Mouse (Mus musculus) cerebellum, postnatal 4 days (tissue): ENCODE measurements around the gene Pola2.
A peak's percentile ranks its signal among the peaks of the same experiment; 100 is the strongest.

ENCODE experiments used
- DNase-seq, 2 experiments: peaks; one replicate each; pipeline ENCODE4 v3.0.0; 2022; ENCODE audit warnings: low spot score in 2 of 2, mixed read lengths in 1 of 2

Gene Pola2

DNA sequence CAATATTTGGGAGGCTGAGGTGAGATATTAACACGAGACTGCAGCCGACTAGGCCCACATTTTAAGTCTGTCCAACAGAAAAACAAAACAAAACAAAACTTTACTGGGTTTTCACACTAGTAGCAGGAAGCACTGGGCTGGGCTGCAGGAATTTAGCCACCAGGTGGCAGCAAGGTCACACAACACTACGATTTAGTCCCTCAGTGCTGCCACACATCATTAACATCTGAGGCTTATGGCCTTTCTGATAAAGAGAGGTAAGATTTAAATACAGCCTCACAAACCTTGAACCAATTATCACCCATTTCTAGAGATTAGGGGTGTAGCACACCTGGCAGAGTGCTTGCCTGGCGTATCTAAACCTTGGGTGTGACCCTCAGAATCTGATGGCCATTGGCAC is 1.3 kb upstream of the Pola2 start:
- peak; percentile 75 to 80 for DNase-seq

DNA sequence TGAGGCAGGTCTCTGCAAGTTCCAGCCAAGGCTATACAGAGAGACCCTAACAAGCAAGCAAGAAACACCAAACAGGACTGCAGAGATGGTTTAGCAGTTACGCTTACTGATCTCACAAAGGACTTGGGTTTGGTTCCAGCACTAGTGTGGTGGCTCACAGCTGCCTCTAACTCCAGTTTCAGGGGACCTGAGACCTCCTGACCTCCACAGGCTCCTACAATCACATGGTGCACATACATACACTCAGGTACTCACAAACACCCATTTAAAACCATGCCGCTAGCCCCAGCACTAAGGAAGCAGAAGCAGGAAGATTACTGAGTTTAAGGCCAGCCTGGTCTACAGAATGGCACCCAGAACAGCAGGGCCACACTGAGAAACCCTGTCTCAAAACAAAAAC is 802 bp upstream of the Pola2 start:
- no peak for DNase-seq

DNA sequence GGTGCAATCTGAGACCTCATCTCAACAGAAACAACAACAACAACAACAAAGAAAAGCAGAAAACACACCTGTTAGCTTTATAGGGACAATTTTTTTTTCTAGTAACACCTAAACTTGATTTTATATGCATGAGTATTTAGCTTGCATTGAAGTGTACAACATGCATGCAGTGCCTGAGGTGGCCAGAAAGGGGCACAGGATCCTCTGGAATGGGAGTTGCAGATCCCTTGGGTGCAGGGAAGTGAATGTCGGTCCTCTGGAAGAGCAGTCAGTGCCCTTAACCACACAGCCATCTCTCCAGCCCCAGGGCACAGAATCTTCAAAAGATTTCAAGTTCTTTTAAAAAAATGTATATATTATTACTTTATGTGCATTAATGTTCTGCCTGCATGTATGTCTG is 1.4 kb downstream of the Pola2 start:
- DNase-seq, result no peak

DNA sequence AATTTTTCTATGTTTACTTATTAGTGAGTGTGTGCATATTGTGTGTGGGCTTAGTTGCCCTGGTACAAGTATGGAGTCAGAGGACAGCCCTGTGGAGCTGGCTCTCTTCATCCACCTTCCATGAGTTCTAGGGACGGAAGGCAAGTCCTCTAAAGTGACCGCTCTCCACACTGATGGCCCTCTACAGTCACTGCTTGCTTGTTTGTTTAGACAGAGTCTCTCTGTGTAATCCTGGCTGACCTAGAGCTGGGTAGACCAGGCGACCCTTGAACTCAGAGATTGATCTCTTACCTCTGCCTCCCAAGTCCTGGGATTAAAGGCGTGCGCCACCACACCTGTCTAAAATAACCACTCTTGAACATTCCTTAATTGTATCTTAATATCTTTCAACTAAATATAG is 6.6 kb downstream of the Pola2 start:
- no peak for DNase-seq

DNA sequence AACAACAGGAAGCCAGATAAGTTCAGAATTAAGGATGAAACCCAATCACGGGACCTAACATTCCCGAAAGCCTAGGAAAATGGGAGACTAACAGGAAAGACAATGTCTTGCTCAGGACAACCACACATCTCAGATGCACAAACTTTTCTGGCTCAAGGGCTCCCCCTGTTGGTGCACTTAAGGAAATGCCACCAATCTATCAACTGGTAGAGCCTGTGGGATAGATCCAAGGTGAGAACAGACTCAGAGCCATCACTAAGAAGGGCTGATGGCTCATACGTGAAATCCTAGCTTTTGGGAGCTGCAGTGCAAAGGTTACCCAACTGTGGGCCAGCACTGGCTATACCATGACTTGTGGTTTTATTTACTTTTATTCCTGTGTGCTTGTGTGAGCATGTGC is 7.3 kb downstream of the Pola2 start:
- DNase-seq, result peak; percentile 71 to 77

DNA sequence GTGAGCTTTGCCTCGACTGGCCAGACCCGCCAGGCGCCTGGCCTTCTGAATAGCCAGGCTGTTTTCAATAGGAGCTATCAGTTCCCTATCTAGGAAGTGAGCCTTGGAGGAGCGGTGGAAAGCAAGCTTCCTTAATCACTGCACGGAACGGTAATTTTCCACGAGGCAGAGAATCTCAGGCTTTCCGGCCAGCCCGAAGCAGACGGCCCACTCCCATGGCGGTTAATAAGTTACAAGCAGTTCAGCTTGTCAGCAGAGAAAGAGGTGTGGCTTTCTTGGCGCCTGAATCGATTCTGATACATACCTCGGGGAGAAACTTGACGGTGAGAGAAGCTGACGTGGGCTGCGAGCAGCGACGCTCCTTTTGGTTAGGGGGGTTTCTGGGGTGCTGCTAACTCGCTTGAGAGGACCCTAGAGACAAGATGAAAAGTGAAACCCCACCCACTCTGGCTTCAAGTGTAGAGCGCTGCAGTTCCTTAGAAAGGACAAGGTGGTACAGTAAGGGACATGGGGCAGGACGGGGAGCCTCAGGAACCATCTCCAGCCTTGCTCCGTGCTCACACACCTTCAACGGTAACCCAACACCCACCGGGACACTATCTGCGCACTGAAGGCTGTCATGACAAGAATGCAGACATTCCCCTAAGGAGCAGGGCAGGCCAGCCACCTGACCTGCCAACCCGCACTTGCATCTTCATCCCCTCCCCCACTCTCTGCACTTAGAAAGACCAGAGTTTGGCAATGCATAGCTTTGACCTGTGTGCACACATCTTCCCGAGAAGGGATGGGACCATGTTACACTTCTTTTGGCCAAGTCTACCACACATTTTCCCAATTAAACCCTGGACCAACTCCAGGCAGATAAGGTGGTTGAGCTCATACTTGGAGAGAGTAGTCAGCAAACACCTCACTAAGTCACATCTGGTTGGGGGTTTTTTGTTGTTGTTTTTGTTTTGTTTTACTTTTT is 8.0 kb downstream of the Pola2 start:
- DNase-seq, result no peak

DNA sequence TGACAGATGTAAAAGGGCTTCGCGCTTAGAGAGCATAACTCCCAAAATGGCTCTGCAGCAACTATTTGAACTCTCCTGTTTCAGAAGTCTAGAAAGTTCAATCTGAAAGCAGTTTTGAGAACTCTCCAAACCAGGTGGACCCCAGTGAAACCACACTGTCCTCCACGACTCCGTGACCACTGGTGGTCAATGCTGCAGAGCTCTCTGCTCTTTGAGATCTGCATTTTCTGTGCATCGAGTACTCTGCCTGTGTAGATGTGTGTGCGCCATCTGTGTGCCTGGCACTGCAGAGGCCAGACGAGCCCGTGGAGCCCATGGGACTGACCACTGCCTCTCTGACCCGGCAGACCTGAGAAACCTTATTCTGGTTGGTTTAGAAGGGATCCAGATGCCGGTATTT is 9.1 kb downstream of the Pola2 start:
- no peak for DNase-seq

DNA sequence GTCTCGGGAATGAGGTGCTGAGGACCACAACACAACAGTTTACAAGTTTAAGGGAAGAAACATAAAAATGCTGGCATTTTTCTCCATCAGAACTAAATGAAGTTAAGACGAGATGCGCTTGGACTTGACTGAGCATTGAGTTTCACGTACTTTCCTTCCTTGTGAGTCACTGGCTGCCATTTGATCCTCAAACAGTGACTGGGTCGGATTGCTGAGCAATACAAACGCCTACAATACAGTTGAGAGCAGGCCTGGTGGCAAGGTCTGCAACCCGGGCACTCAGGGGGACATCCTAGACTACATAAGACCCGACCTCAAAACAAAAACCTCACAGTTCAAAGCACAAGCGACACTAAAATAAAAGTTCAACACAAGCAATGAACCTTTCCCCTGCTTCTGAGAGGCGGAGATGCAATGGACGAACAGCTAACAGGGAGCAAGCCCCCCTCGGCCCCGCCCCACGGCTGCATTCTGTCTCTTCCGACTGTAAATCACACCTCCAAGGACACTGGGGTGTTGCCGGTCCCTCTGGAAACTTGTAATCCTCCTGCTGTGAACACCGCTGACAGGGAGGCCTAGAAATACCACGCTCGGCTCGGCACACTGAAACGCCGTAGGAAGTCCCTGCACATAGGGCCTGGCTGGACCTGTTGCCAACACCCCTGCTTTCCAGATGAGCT is 9.8 kb downstream of the Pola2 start:
- DNase-seq, result no peak

DNA sequence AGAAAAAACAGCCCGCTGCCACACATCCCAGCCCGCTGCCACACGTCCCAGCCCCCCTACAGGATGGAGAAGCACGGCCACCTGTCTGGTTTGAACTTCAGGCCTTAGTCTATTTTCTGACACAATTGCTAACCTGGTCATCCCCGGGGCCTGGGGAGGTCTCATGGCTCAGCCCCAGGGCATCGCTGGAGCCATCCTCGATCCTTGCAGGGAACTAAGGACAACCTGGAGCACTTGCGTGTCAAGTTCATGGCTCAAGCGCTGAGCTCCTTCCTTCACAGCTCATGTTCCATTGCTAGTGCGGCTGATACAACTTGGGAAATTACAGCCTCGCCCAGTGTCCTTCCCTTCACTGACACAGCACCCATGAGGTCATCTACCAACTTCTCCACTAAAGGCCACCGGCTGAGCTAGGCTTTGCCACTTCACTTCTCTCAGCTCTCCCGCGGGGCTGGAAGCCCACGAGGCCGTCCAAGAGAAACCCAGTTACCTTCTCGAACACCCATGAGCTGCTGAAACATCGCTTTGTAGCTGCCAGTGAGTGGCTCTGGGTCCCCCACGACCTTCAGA is 10.7 kb downstream of the Pola2 start:
- DNase-seq, result no peak

DNA sequence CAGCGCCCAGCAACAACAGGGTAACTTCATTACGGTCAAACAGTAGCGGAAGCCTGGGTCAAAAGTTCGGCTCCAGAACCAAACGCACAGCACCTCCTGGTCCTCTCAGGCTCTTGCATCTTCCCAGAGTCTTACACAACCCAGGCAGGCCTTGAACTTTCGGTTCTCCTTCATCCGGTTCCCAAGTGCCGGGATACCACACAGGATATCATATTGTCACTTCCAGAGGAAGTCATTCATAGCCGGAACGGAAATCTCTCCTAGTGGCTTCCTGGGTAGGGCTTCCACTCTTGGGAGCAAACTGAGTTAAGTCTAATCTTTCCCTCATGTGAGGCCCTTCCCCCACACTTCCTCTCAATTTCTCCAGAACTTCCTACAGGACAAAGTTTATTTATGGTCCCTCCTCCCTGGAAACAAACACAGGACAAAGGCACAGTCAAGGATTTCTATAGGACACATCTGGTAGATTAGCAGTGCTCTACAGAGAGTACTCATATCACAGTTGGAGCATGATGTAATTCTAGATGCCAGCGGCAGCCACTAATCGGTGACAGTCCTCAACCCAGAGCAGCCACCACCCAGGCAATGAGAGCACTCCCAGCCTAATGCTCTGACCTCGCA is 11.8 kb downstream of the Pola2 start:
- DNase-seq, result no peak

DNA sequence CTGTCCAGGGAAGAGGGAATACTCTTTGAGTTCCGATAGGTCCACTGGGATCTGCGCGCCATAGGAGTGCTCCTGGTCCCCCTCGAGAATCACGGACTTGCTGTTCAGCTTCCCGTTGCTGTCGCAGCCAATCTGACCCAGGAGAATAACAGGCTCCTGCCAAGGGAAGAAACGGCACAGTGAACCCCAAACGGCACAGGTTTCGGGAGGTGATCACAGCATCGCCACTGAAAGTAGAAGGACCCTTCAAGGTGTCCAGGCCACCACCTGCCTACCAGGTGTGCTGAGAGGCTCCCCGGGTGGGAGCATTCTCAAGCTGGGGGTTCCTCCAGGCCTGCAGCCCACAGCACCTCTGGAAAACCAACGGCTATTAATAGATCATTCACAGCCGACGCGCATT is 12.4 kb downstream of the Pola2 start:
- no peak for DNase-seq

DNA sequence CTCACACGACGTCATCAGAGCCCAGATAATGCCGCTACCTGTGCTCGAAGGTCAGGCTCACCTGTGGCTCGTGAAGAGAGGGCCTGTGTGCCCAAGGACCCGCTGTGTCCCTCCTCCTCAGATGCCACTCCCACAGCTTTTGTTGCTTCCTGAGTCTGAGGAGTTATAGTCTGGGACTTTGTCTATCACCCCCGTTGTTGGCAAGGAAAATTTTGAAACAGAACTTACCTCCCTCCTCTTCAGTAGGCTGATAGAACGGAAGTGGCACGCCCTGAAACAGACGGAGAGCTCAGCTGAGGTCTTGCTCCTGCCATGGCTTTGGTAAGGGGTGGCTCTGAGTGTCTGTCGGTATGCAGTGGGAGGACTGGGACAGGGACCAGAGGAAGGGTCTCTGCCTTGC is 13.8 kb downstream of the Pola2 start:
- no peak for DNase-seq

DNA sequence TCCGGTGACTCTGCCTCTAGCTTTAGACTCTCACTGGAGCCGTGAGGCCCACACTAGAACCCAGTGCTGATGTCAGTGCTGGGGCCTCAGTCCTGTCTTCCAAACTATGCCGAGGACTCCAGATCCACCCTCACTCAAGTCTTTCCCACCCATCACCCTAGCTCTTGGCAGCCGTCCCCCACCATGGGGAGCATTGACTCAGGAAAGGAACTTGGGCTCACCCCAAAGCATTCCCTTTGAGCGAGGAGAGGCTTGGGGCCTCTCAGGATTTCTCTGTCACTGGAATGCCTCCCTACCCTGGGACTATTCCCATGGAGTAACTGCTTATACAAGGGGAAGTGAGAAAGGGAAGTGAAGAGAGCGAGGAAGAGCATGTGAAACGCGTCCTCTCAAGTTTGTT is 18.1 kb downstream of the Pola2 start:
- DNase-seq, result no peak

DNA sequence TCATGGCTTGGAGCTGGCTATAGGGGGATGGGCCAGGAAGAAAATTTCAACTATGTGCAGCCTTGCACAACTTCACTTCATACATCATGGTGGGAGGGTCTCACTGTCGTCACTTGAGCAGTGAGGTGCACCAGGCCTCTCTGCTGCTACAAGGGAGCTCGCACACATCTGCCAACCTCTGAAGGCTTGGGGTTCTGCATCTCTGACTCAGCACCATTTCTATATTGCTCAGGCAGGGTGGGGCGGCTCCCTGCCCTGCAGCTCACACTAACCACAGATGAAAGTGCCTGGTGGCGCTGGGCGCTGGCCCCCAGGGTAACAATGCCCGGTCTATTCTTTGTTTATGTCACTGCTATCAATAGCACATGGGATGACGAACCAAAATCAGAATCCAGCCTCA is 19.0 kb downstream of the Pola2 start:
- DNase-seq, result no peak

DNA sequence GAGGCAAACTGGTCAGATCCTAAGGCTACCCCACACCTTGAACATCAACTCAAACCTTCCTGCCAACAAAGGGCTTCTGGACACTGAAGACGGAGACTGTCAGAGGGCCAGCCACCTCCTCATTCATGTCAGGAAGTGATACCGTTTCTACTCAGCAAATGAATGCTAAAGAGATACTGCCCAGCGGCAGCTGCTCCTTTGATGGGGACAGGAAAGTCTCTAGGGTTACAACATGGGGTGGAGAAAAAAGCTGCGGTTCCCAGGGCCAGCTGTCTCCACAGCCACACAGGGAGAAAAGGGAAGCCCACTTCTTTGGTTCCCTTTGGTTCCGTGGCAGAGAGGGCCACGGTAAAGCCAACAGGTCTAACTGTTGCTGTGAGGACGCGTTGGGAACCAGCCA is 19.9 kb downstream of the Pola2 start:
- DNase-seq, result no peak

DNA sequence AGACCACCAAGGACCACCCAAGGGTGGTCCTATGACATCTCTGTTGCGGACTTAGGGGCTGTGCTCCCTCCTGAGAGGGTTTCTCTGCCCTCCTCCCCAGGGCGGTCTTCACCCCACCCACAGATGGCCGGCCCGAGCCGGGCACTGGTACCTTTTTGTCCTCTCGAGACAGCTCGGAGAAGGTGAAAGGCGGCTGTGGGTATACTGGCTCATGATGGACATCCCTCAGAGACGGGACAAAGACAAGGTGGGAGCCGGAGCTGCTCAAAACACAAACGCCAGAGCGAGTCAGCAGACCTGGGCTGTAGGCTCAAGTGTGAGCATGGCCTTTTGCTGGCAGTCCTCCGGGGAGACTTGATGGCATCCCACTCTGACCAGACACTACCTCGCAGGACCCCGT is 20.6 kb downstream of the Pola2 start:
- DNase-seq, result no peak

DNA sequence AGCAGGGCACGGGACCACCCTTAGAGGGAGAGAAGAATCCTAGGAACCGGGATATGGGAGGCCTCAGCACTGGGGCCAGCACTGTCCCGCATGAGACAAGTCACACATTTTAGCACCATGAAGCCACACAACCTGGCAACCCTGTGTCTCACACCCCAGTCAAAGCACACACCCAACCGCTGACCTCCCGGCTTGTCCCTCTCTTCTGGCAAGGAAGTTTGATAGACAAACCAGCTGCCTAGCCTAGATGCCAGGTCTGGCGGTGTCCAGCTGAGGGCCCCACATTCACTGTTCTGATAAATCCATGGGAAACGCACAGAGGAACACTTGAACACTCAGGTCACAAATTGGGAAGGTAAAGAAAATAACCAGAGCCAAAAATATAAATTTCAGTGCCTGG is 21.4 kb downstream of the Pola2 start:
- DNase-seq, result no peak

DNA sequence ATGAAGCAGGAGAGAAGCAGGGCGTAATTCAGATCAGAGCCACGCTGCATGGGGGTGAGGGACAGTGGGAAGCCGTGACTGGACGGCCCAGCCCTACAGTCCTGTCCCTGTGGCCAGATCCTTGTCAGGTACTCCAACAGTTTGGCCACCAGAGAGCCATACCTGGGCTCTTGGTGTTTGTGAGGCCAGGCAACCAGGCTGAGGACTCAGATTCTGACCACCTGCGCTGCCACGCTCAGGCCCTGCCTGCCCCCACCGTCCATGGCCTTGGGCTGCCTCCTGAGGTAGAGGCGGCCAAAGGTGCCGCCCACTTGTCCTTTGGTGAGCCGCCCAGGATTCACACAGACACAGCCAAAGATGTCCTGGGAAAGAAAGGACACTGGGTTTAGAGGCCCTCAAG is 23.3 kb downstream of the Pola2 start:
- DNase-seq, result no peak

DNA sequence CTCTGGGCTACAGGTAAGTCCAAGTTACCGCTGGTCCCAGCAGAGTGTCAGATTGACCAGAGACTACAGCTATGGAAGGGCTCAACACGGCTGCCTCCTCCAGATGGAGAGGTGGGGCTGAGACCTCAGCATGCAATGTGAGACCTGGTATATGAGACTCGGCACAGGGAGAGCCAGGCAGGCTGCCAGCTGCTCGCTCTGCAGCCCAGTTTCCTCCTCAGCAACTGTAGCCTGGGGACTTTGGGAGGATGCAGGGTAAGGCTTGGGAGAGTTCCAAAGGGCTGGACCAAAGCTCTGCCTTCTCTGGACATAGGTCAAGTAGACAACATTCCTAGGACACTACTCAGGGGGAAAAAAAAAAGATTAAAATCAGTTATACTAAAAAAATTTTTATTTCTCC is 23.8 kb downstream of the Pola2 start:
- DNase-seq, result peak in 1 of 2 experiments; percentile 75

DNA sequence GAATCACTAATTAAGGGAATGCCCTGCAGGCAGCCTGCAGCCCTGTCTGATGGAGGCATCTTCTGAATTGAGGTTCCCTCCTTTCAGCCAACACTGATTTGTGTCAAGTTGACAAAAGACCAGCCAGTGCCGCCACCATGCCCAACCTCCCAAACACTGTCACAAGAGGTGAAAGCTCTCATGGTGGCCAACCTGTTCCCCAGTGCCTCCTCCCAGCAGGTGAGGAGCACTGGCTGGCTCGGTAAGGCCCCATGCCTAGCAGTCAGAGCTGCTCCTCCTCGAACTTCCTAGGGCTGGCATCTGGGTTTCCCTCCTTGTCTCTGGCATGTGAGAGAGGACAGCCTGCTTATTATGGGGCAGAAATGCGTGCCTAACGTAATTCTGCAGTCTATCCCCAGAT is 24.3 kb downstream of the Pola2 start:
- no peak for DNase-seq

DNA sequence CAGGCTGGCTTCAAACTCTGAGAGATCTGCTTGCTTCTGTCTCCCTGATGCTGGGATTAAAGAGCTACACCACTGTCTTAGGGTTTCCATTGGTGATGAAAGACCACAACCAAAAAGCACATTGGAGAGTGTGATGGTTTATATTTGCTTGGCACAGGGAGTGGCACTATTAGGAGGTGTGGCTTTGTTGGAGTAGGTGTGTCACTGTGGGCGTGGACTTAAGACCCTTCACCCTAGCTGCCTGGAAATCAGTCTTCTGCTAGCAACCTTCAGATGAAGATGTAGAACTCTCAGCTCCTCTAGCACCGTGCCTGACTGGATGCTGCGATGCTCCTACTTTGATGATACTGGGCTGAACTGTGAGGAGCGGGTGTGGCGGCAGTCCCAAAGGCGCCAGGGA is 25.5 kb downstream of the Pola2 start:
- DNase-seq, result no peak

DNA sequence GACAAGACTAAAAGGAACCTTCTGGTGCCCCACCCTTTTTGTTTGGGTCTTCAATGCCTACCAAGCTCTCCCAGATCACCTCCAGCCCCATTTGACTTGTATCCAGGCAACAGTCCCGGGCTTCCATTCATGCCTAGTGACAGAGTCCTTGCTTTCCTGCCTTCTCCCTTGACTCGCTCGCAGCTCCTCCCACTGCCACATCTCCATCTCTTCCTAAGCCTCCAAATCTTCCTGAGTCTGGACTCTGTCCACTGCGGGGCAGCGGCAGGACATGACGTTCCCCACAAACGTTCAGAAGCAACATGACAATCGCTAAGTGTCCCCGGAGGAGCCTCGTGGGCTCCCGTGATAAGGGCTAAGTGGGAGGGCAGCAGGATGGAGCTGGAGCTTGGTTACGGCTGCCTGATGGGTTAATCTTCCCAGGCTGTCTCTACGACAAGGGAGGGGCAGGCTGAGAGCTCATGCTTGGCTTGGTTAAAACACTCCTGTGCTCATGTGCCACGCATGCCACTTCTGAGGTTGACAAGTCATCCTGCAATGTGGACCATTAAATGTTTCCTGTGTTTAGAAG is 26.1 kb downstream of the Pola2 start:
- DNase-seq, result no peak
